Mouse (Mus musculus): ENCODE measurements at regions not wholly inside any gene's neighbourhood (a gene's known extent, or its start where the extent isn't known, plus 50 kb on each side); places are given as distances from the start of the nearest gene placed in this dataset.

- TF ChIP-seq CTCF (IDR thresholded peaks at IDR 0.05; ENCODE audit: low read depth, low read length) (no peak), POLR2A (IDR thresholded peaks at IDR 0.05; ENCODE audit: extremely low read depth, insufficient read depth, low read length) (no peak)
Measured at GRCm38 (mm10) chr9:43636372-43636965, 107.3 kb upstream of the Nectin1 start.
